Mouse (Mus musculus): Measurements from ENCODE around the gene Slc36a4.

GRCm38 (mm10) chr9:15774911-15775310 lies 65.4 kb downstream of the Slc36a4 start:
- TF ChIP-seq CTCF (IDR thresholded peaks at IDR 0.05; ENCODE audit: extremely low read depth, insufficient read length, insufficient replicate concordance, low read depth, low read length) = no peak
- no peak for TF ChIP-seq POLR2A (IDR thresholded peaks at IDR 0.05; ENCODE audit: low read depth, low read length)
